Mouse (Mus musculus): ENCODE measurements around the gene Saysd1. TPM values are rescaled to one million over a fixed set of nuclear protein-coding genes. Genes with fewer than 3 reads are reported as not detected.

Gene Saysd1
- polyA plus RNA-seq (2014; fragmentation: Illumina TruSeq; extraction: RNeasy Lipid Tissue Mini Kit (QIAGEN cat#74804); ENCODE audit: low read depth, low replicate concordance): 28.8 TPM

DNA sequence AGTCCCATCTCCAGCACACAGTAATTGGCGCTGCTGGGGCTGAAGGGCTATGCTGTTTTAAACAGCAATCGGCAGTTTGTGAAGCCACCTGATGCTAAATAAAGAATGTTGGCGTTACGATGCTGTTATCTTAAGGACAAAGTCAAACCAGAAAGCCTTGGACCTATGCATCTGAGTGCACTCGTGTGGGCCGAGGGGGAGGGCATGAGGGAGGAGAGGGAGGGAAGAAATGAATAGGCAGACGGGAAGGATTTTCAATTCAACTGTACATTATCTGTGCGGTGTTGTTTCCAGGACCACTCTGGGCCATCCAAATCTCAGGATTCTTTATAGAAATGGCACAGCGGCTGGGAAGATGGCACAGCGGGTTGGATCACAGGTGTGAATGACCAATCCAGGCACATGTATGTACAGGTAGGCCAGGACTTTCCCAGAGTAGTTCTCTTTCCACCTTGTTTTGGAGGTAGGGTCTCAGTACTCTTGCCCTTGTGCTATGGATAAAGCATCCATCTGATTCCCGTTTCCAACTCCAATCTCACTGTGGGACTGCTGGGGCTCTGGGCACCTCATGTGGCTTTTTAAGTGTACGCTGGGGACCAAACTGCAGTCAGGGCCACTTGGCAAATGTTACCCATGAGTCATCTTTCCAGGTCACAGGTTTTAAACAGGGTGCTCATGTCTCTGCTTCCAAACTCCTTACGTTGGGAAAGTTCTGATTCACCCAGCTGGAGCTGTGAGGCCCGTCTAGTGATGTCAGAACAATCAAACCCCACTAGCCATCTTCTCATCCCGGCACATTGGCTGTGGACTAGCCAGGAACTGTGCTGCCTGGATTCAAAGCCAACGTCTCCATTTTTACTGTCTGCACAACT is at the start of gene Saysd1:
Saysd1 (minus strand) TSS at position 51 of the 872 bp plus-strand sequence.

DNA sequence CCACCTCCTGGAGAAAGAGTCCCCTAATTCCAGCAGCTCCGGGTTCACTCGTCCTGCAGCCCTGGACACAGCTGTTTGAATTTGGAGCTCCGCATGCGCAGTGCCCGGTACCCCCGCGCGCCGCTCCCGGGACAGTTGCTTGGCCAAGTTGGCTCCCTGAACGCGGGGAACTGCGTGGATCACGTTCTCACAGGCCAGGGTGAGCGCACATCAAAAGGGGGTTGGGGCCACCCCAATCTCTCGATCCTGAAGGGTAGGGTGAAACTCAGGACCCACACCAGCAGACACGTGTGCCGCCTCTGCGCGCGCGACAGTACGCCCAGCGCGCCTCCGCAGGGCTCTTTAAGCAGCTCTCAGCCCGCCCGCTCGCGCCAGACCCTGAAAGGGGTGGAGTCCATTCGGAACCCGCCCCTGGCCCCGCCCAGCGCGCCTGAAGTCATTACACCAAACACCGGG is 43.2 kb upstream of the Saysd1 start, which contains the start of gene Kcnk5:
Kcnk5 (minus strand) TSS at position 344 of the 456 bp plus-strand sequence.

Other genes with a start within 250 kb of the Saysd1 start
- gene Gng2, start 160.9 kb downstream of the Saysd1 start, polyA plus RNA-seq (2014; fragmentation: Illumina TruSeq; extraction: RNeasy Lipid Tissue Mini Kit (QIAGEN cat#74804); ENCODE audit: low read depth, low replicate concordance): 1.6 TPM
- gene Kcnk5, start 43.3 kb upstream of the Saysd1 start, polyA plus RNA-seq (2014; fragmentation: Illumina TruSeq; extraction: RNeasy Lipid Tissue Mini Kit (QIAGEN cat#74804); ENCODE audit: low read depth, low replicate concordance): 1.9 TPM
- not detected for gene Kcnk16, start 130.7 kb upstream of the Saysd1 start, polyA plus RNA-seq (2014; fragmentation: Illumina TruSeq; extraction: RNeasy Lipid Tissue Mini Kit (QIAGEN cat#74804); ENCODE audit: low read depth, low replicate concordance)
- gene Nudt13, start 156.2 kb upstream of the Saysd1 start, polyA plus RNA-seq (2014; fragmentation: Illumina TruSeq; extraction: RNeasy Lipid Tissue Mini Kit (QIAGEN cat#74804); ENCODE audit: low read depth, low replicate concordance): 2.2 TPM
- 33.9 TPM for gene Ecd, start 209.6 kb upstream of the Saysd1 start, polyA plus RNA-seq (2014; fragmentation: Illumina TruSeq; extraction: RNeasy Lipid Tissue Mini Kit (QIAGEN cat#74804); ENCODE audit: low read depth, low replicate concordance)
- 44.6 TPM for gene Fam149b, start 209.6 kb upstream of the Saysd1 start, polyA plus RNA-seq (2014; fragmentation: Illumina TruSeq; extraction: RNeasy Lipid Tissue Mini Kit (QIAGEN cat#74804); ENCODE audit: low read depth, low replicate concordance)

Measured in testis, adult 10 weeks (tissue).